Mouse (Mus musculus) hindbrain, postnatal 0 days (tissue): ENCODE measurements around the gene Clic3. TPM values are rescaled to one million over a fixed set of nuclear protein-coding genes. Genes with fewer than 3 reads are reported as not detected.
A peak's percentile ranks its signal among the peaks of the same experiment; 100 is the strongest.

Experiments
- ATAC-seq: fragments of 200-750 bp; cut with Nextera tagmentation; 2 replicates; pipeline ENCODE4 v1.8.0; 2017; ENCODE audit warnings: mild to moderate bottlenecking, moderate TSS enrichment, moderate library complexity
- DNase-seq: peaks from one replicate; pipeline ENCODE4 v3.0.0-alpha.2; 2015; ENCODE audit warnings: low spot score
- H3K27ac ChIP-seq: fragments of 300-500 bp; sonication (generic); 2 replicates; pipeline ENCODE4 v1.5.1; 2014; ENCODE audit warnings: mild to moderate bottlenecking
- H3K27me3 ChIP-seq: fragments of 300-500 bp; sonication (generic); 2 replicates; pipeline ENCODE4 v1.6.1; 2014; ENCODE audit warnings: low read length, mixed read lengths; ENCODE audit not compliant: insufficient read depth
- H3K36me3 ChIP-seq: fragments of 300-500 bp; sonication (generic); 2 replicates; pipeline ENCODE4 v1.6.1; 2014; ENCODE audit warnings: low read length, mixed read lengths; ENCODE audit not compliant: insufficient read depth
- H3K4me1 ChIP-seq: fragments of 300-500 bp; sonication (generic); 2 replicates; pipeline ENCODE4 v1.6.1; 2014; ENCODE audit warnings: antibody characterized with exemption, low read length, mixed read lengths; ENCODE audit not compliant: insufficient read depth
- H3K4me2 ChIP-seq: fragments of 300-500 bp; sonication (generic); 2 replicates; pipeline ENCODE4 v1.6.1; 2014; ENCODE audit warnings: low read depth, mild to moderate bottlenecking, low read length, moderate library complexity, mixed read lengths
- H3K4me3 ChIP-seq: fragments of 300-500 bp; sonication (generic); 2 replicates; pipeline ENCODE4 v1.5.1; 2014; ENCODE audit warnings: low read length
- H3K9ac ChIP-seq: fragments of 300-500 bp; sonication (generic); replicated peaks from 2 replicates; pipeline ENCODE4 v1.6.1; 2014; ENCODE audit warnings: mild to moderate bottlenecking, low read length, moderate library complexity, mixed read lengths
- H3K9me3 ChIP-seq: fragments of 300-500 bp; sonication (generic); 2 replicates; pipeline ENCODE4 v1.6.1; 2016; ENCODE audit warnings: low read length, mixed read lengths
- CTCF ChIP-seq: IDR thresholded peaks from 2 replicates; pipeline ENCODE4 v1.5.1; 2016; ENCODE audit warnings: antibody characterized with exemption, control low read depth, low read depth
- WGBS: fragments of 180-500 bp; shearing (Covaris S2); extraction: QIAGEN DNeasy Blood & Tissue Kit; methylation state at CpG from one replicate; pipeline ENCODE4 v1.1.7; 2014; 5-methylcytosine and 5-hydroxymethylcytosine counted together
- polyA plus RNA-seq: library from polyadenylated mRNA; unstranded; fragments of >200 nt; fragmentation: Nextera tagmentation; extraction: Ambion mirVana; gene quantifications from 2 replicates; pipeline ENCODE4 v1.2.1, GENCODE M21; 2015
- total RNA-seq: library from RNA; depleted of rRNA; stranded (reverse); fragments of >200 nt; gene quantifications from 2 replicates; pipeline ENCODE4 v1.2.3, GENCODE M21; 2014

Gene Clic3
- total and polyA plus RNA-seq, 2 experiments from 2014 or later, result 3.9 to 4.1 TPM

DNA sequence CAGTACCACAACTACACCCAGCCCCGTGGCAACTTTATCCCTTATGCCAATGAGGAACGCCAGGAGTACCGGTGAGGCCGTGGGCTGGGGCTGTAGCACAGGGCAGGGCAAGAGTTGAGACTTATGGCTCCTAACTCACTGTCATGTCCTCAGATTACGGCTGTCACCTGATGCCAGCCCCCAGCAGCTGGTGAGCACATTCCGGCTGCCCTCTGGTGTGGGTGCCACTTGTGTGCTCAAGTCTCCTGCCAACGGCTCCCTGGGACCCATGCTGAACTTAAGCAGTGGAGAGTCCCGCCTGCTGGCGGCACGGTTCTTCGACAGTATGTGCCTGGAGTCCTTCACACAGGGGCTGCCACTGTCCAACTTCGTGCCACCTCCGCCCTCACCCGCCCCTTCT is 14.0 kb upstream of the Clic3 start:
- no peak overlapping the region for H3K9ac ChIP-seq
- no peak for ATAC-seq
- H3K27ac ChIP-seq, result no peak overlapping the region
- DNase-seq, result no peak
- H3K36me3 ChIP-seq, result peaks cover 90% of the 10 kb centered on the region
- TF ChIP-seq CTCF, result no peak
- WGBS, result 94% methylated on average over 14 of the region's 14 CpGs
- H3K4me3 ChIP-seq, result no peak overlapping the region
- H3K4me1 ChIP-seq, result no peaks in the 10 kb centered on the region
- H3K4me2 ChIP-seq, result no peak overlapping the region
- no peaks in the 10 kb centered on the region for H3K27me3 ChIP-seq
- H3K9me3 ChIP-seq, result no peaks in the 10 kb centered on the region

GRCm38 (mm10) chr2:25450853-25451647 is 5.6 kb upstream of the Clic3 start:
- no peak overlapping the region for H3K27ac ChIP-seq
- ATAC-seq, result no peak
- WGBS, result 82% methylated on average over 8 of the region's 8 CpGs

DNA sequence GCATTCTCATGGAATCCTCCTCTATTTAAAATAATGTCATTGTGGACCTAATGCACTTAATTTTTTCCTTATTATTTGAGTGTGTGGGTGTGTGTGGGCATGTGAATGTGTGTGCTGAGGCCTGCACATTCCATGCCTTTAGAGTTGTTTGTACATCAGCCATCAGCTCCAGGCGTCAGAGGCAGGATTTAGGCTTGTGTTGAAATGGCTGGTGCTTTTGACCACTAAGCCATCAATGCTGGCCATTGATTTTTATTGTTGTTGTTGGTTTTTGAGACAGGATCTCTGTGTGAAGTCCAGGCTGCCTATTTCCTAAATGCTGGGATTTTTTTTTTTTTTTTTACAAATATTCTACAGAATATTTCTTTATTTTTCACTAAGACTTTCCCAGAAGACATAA is 3.7 kb upstream of the Clic3 start:
- no peak for ATAC-seq

More at GRCm38 (mm10) chr2:25450853-25451647, 5.6 kb upstream of the Clic3 start:
- Histone ChIP-seq H3K9me3 (no peaks in the 10 kb centered on the region), H3K4me1 (no peaks in the 10 kb centered on the region), H3K9ac (no peak overlapping the region), H3K27me3 (no peaks in the 10 kb centered on the region), H3K4me2 (no peak overlapping the region), H3K36me3 (peaks cover 28% of the 10 kb centered on the region; the same call in 1 of the 2 replicates), H3K4me3 (no peak overlapping the region)
- no peak for DNase-seq
- no peak for TF ChIP-seq CTCF

DNA sequence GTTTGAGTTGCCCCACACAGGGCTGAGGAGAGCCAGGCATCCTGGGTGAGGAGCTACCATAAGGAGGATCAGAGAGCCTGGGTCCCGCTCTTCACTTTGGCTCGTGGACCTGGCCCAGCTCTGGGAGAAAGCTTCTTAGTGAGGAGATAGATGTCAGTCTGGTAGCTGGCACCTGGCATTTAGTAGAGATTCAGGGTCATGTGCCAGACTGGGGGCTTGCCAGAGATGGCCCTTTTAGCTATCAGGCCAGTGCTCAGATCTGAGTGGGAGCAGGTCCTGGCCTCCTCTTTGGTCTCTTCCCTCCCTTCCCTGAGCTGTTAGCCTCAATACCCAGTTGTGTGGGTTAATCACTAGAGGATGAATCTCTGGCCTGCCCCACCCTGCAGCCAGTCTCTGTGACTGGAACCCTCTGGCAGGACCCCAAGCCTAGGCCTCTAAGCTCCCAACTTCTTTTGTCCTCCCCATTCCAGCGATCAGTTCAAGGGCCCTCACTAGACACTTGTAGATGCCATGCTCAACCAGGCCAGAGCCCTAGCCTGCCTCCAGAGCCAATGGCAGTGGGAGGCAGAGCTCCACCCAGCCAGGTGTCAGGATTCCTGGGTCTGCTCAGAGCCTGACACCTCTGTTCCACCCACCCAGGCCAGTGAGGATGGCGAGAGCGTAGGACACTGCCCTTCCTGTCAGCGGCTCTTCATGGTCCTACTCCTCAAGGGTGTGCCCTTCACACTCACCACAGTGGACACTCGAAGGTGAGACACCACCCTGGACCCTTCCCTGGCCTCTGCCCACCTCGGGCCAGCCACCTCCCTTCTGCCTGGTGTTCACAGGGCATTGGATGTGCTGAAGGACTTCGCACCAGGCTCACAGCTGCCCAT is 621 bp downstream of the Clic3 start:
- TF ChIP-seq CTCF, result no peak
- WGBS, result 83% methylated on average over 9 of the region's 9 CpGs
- no peak for ATAC-seq
- Histone ChIP-seq H3K9me3 (no peaks in the 10 kb centered on the region), H3K4me2 (no peak overlapping the region), H3K27me3 (no peaks in the 10 kb centered on the region), H3K27ac (no peak overlapping the region), H3K36me3 (peaks cover 18% of the 10 kb centered on the region; the same call in 1 of the 2 replicates), H3K4me3 (no peak overlapping the region), H3K9ac (no peak overlapping the region), H3K4me1 (peaks cover 17% of the 10 kb centered on the region)
- no peak for DNase-seq

More for the DNA sequence above, 3.7 kb upstream of the Clic3 start:
- no peaks in the 10 kb centered on the region for H3K4me1 ChIP-seq
- H3K36me3 ChIP-seq, result peaks cover 14% of the 10 kb centered on the region; the same call in 1 of the 2 replicates
- no peaks in the 10 kb centered on the region for H3K9me3 ChIP-seq
- no peak overlapping the region for H3K4me3 ChIP-seq
- no peak for TF ChIP-seq CTCF
- no peak overlapping the region for H3K9ac ChIP-seq
- no peaks in the 10 kb centered on the region for H3K27me3 ChIP-seq
- no peak for DNase-seq
- H3K27ac ChIP-seq, result no peak overlapping the region
- 52% methylated on average over 1 of the region's 1 CpGs for WGBS
- H3K4me2 ChIP-seq, result no peak overlapping the region

DNA sequence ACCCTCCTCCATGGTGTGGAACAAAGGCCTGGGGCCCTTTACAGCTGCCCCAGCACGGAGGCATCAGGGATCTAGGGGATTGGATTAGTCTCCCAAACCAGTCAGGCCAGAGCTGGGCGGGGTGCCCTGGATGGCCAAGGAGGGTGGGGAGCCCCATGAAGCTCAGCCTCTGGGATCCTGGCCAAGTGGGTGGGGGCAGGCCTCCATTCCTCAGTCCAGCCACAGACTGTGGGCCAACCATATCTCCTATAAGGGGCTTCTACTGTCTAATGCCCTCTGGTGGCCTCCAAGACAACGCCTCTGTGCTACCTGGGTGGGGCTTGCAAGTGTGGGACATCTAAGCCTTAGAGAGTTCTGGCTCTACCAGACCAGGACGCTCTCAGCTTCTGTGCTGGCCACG is 2.3 kb downstream of the Clic3 start:
- H3K9ac ChIP-seq, result 0 out of 2 replicates have a peak overlapping the region, but pooled peaks have one; percentile 70
- WGBS, result 78% methylated on average over 5 of the region's 5 CpGs
- H3K9me3 ChIP-seq, result no peaks in the 10 kb centered on the region
- peaks cover 17% of the 10 kb centered on the region for H3K4me1 ChIP-seq
- H3K4me2 ChIP-seq, result no peak overlapping the region
- no peak overlapping the region for H3K4me3 ChIP-seq
- no peaks in the 10 kb centered on the region for H3K27me3 ChIP-seq
- peak overlapping the region; percentile 45; the same call in 1 of the 2 replicates for H3K27ac ChIP-seq
- ATAC-seq, result no peak
- no peak for DNase-seq
- TF ChIP-seq CTCF, result peak; percentile 23; the same call in 1 of the 2 replicates
- H3K36me3 ChIP-seq, result peaks cover 18% of the 10 kb centered on the region; the same call in 1 of the 2 replicates

DNA sequence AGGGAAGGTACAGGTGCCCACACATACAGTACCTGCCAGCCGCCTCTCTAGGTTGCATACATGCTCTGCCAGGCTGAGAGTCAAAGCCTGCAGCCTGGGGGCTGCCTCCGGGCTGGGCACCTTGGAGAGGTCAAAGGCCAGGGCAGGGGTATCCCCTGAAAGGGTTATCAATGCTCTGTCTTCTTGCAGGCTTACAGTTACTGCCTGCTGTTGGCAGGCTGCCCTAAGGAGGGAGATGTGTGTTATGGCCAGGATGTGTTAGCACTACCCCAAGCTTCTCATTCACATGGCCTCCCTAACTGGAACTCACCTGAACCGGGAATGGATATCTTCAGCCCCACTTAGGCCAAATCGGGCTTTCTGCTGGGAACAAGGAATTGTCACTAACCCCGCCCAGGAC is 3.5 kb downstream of the Clic3 start:
- Histone ChIP-seq H3K9ac (peak overlapping the region; percentile 70), H3K4me1 (peaks cover 17% of the 10 kb centered on the region), H3K27ac (peak overlapping the region; percentile 94), H3K27me3 (no peaks in the 10 kb centered on the region), H3K4me3 (peak overlapping the region; percentile 72), H3K36me3 (peaks cover 18% of the 10 kb centered on the region; the same call in 1 of the 2 replicates), H3K4me2 (peak overlapping the region; percentile 75), H3K9me3 (no peaks in the 10 kb centered on the region)
- TF ChIP-seq CTCF, result no peak
- DNase-seq (peak; percentile 60), ATAC-seq (peak; percentile 22)
- 22% methylated on average over 5 of the region's 5 CpGs for WGBS
